Mouse (Mus musculus) heart, postnatal 0 days (tissue): ENCODE results near the gene Lats1.
A peak's percentile ranks its signal among the peaks of the same experiment; 100 is the strongest.

Experiments used
- CTCF ChIP-seq: IDR thresholded peaks from 2 replicates; pipeline ENCODE4 v1.5.1; 2016; ENCODE audit warnings: antibody characterized with exemption, control low read depth, low read depth
- EP300 ChIP-seq: IDR thresholded peaks from 2 replicates; pipeline ENCODE4 v1.6.1; 2016; ENCODE audit warnings: antibody characterized with exemption, low read depth

DNA sequence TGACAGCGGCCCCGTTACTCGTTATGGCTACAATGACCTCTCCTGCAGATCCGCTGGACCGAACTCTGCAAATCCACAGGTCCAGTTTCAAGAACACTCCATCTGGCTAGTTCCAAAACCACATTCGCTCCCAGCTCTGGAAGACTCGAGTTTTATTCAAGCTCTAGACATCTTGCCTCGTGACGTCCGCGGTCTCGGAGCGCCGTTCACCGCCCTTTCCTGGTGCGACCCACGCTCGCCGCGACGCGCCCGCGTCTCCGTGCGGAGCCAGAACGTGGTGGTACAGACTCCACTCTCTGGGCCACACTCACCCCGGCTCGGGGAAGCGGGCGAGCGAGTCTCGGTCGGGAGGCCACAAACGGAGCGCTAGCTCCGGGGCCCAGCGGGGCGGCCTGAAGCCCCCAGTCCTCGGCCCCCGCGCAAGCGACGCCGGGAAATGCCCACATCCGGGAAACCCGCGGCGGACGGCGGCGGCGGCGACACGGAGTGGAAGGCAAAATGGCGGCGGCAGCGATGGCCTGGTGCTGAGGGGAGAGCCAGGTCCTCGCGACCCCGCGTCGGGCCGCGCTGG, at the start of gene Lats1, which contains the start of gene Pcmt1:
- no peak for TF ChIP-seq CTCF
- 0 out of 2 replicates have a peak, but pooled peaks have one; percentile 32 for TF ChIP-seq EP300
